Mouse (Mus musculus) kidney, embryonic 14.5 days (tissue): Measurements from ENCODE around the gene Tecpr1. TPM values are rescaled to one million over a fixed set of nuclear protein-coding genes. Genes with fewer than 3 reads are reported as not detected.
A peak's percentile ranks its signal among the peaks of the same experiment; 100 is the strongest.

Experiments used
- ATAC-seq: fragments of 200-750 bp; cut with Nextera tagmentation; 2 replicates; pipeline ENCODE4 v1.8.0; 2017; ENCODE audit warnings: moderate number of reproducible peaks, mild to moderate bottlenecking, moderate TSS enrichment, moderate library complexity; ENCODE audit not compliant: low FRiP score, low TSS enrichment
- H3K27ac ChIP-seq: fragments of 300-500 bp; sonication (generic); 2 replicates; pipeline ENCODE4 v1.5.1; 2014; ENCODE audit warnings: low read depth, mild to moderate bottlenecking, low read length, moderate library complexity, mixed read lengths
- H3K27me3 ChIP-seq: fragments of 300-500 bp; sonication (generic); 2 replicates; pipeline ENCODE4 v1.6.1; 2014; ENCODE audit warnings: mild to moderate bottlenecking, low read length; ENCODE audit not compliant: control insufficient read depth, insufficient read depth
- H3K36me3 ChIP-seq: fragments of 300-500 bp; sonication (generic); 2 replicates; pipeline ENCODE4 v1.6.1; 2014; ENCODE audit warnings: low read length, mixed read lengths; ENCODE audit not compliant: control insufficient read depth, insufficient read depth
- H3K4me1 ChIP-seq: fragments of 300-500 bp; sonication (generic); 2 replicates; pipeline ENCODE4 v1.6.1; 2014; ENCODE audit warnings: low read length, mixed read lengths; ENCODE audit not compliant: control insufficient read depth, insufficient read depth
- H3K4me2 ChIP-seq: fragments of 300-500 bp; sonication (generic); replicated peaks from 2 replicates; pipeline ENCODE4 v1.6.1; 2014; ENCODE audit warnings: low read depth, mild to moderate bottlenecking, low read length
- H3K4me3 ChIP-seq: fragments of 300-500 bp; sonication (generic); 2 replicates; pipeline ENCODE4 v1.5.1; 2014; ENCODE audit warnings: mild to moderate bottlenecking, low read length
- H3K9ac ChIP-seq: fragments of 300-500 bp; sonication (generic); 2 replicates; pipeline ENCODE4 v1.6.1; 2014; ENCODE audit warnings: low read depth, mild to moderate bottlenecking, low read length, moderate library complexity
- H3K9me3 ChIP-seq: fragments of 300-500 bp; sonication (generic); 2 replicates; pipeline ENCODE4 v1.6.1; 2016; ENCODE audit warnings: low read length; ENCODE audit not compliant: control insufficient read depth
- WGBS: fragments of 180-500 bp; shearing (Covaris S2); extraction: QIAGEN DNeasy Blood & Tissue Kit; methylation state at CpG from one replicate; pipeline ENCODE4 v1.1.7; 2014; 5-methylcytosine and 5-hydroxymethylcytosine counted together
- polyA plus RNA-seq: library from polyadenylated mRNA; unstranded; fragments of >200 nt; fragmentation: Nextera tagmentation; extraction: Ambion mirVana; gene quantifications from 2 replicates; pipeline ENCODE4 v1.2.1, GENCODE M21; 2014

Gene Tecpr1
- polyA plus RNA-seq, 1 experiment from 2014 or later: 16.4 TPM

DNA sequence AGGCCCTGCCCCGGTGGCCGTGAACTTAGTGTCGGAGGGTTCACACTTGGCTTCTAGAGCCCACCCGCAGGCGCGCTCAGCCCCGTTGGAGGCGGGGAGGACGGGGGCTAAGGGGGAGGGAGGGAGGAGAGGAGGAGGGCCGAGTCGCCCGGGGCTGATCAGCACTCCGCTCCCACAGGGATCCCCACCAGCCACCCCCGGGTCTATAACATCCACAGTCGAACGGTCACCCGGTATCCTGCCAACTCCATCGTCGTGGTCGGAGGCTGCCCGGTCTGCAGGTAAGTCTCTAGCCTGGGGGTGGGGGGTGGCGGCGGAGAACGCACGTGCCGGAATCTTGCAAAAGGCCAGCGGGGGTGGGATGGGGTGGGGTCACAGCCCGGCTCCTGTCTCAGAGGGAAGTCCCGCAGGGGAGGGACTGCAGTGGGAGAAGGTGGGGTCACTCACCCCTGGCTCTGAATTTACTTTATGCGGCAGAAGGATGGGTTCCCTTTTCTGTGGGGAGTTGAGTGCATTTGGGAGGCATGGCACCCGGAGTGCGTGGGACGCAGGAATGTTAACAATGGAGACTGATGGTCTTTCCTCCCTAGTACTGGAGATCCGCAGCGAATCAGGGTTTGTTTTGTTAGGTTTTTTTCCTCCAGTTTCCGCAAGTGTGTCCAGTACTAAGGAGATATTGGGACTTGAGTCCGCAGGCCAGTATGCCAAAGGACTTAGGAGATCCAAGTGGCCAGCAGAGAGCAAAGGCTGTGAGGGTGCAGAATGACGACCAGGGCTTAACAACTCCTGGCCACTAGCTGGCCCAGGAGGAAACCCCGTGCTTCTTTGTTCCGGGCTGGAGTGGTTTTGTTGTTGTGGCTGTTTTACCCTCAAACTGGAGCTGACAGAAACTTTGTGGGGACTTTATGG, 32.5 kb upstream of the Tecpr1 start:
- Histone ChIP-seq H3K4me2 (peak overlapping the region; percentile 85), H3K4me1 (peaks cover 40% of the 10 kb centered on the region), H3K27me3 (no peaks in the 10 kb centered on the region), H3K27ac (peak overlapping the region; percentile 96), H3K4me3 (peak overlapping the region; percentile 100), H3K36me3 (peaks cover 11% of the 10 kb centered on the region; the same call in 1 of the 2 replicates), H3K9ac (peak overlapping the region; percentile 97), H3K9me3 (no peaks in the 10 kb centered on the region)
- ATAC-seq: peak; percentile 53
- whole genome bisulfite sequencing: under 1% methylated on average over 38 of the region's 40 CpGs

DNA sequence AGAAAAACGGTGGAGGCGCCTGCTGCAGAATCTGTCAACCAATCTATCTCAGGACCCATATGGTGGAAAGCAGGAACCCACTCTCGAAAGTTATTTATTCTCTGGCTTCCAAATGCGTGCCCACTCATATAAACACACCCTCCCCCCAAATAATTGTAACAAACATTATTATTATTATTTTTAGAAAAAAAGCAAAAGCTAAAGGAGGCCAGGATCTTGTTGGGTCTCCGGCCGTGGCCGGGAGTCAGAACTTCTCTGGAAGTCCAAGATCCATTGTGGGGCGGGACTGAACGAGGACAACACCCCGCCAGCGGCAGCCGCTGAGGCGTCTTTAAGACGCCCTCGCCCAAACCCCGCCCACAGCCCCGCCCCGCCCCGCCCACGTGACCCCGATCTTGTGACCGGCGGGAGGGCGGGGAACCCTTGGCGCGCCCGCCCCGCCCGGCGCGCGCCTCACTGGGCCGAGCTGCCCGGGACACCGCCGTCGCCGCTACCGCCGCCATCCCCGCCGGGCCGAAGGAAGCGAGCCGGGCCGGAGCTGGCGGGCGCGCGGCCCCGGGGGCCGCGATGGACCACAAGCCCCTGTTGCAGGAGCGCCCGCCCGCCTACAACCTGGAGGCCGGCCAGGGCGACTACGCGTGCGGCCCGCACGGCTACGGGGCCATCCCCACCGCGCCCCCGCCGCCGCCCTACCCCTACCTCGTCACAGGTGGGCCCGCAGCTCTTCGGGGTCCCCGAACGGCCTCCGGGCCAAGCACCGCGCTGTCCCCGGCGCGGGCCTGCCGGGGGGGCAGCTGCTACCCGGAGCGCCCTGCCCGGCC, 31.6 kb upstream of the Tecpr1 start:
- H3K27me3 ChIP-seq: no peaks in the 10 kb centered on the region
- H3K4me1 ChIP-seq: peaks cover 40% of the 10 kb centered on the region
- WGBS: 2% methylated on average over 63 of the region's 84 CpGs
- peak overlapping the region; percentile 97 for H3K9ac ChIP-seq
- peak; percentile 72 for ATAC-seq
- H3K36me3 ChIP-seq: peaks cover 3% of the 10 kb centered on the region; the same call in 1 of the 2 replicates
- peak overlapping the region; percentile 100 for H3K4me3 ChIP-seq
- H3K4me2 ChIP-seq: peak overlapping the region; percentile 85
- 0 out of 2 replicates have a peak, but pooled peaks cover 2% of the 10 kb centered on the region for H3K9me3 ChIP-seq
- H3K27ac ChIP-seq: peak overlapping the region; percentile 96

DNA sequence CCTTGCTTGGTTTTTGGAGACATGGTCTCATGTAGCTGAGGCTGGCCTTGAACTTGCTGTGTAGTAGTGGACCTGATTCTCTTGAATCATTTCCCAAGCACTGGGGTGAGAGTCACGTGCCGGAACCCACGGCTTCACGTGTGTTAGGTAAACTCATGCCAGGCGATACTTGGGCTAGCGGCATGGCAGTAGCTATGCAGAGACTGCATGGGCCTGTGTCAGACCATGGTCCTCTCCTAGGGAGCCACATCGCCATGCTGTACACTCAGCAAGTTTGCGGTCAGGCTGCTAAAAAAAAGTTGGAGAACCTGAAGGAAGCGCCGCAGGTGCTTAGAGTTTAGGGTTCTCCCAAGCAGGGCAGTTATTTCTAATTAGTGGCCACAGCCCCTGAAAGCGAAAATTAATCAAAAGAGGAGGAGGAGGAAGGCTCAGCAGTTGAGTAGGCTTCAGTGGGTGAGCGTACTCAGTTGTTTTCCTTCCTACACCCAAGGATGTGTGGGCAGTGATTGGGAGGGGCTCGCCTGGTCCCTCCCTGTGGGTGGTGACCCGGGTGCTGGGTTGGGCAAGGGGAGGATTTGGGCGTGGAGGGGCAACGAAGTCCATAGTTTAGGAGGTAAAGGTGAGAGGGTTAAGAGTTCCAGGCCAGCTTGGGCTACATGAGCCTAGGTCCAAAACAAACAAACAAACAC, 30.9 kb upstream of the Tecpr1 start:
- WGBS: 46% methylated on average over 16 of the region's 16 CpGs
- peak; percentile 41 for ATAC-seq
- Histone ChIP-seq H3K4me3 (peak overlapping the region; percentile 100), H3K4me2 (peak overlapping the region; percentile 85), H3K36me3 (no peaks in the 10 kb centered on the region; the same call in 1 of the 2 replicates), H3K27ac (peak overlapping the region; percentile 59), H3K9ac (0 out of 2 replicates have a peak overlapping the region, but pooled peaks have one; percentile 4), H3K27me3 (no peaks in the 10 kb centered on the region), H3K4me1 (peaks cover 34% of the 10 kb centered on the region), H3K9me3 (0 out of 2 replicates have a peak, but pooled peaks cover 4% of the 10 kb centered on the region)

DNA sequence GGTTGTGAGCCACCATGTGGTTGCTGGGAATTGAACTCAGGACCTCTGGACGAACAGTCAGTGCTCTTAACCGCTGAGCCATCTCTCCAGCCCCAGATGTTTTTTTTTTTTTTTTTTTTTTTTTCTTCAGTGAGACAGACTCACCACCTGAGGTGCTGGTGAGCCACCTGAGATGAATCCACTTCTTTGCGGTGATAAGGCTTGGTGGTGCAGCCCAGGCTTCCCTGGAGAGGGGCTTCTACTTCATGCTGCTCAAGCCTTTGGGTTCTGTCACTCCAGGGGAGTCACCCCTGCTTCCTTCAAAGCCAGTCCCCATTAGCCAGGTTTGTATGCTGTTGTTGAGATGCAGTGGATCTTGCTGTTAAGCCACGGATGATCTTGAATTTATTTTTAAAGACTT, 29.8 kb upstream of the Tecpr1 start:
- Histone ChIP-seq H3K27me3 (no peaks in the 10 kb centered on the region), H3K4me3 (no peak overlapping the region), H3K9me3 (0 out of 2 replicates have a peak, but pooled peaks cover 4% of the 10 kb centered on the region), H3K4me2 (no peak overlapping the region), H3K27ac (no peak overlapping the region), H3K4me1 (peaks cover 23% of the 10 kb centered on the region), H3K36me3 (no peaks in the 10 kb centered on the region; the same call in 1 of the 2 replicates), H3K9ac (no peak overlapping the region)
- ATAC-seq: no peak
- 66% methylated on average over 4 of the region's 4 CpGs for WGBS

DNA sequence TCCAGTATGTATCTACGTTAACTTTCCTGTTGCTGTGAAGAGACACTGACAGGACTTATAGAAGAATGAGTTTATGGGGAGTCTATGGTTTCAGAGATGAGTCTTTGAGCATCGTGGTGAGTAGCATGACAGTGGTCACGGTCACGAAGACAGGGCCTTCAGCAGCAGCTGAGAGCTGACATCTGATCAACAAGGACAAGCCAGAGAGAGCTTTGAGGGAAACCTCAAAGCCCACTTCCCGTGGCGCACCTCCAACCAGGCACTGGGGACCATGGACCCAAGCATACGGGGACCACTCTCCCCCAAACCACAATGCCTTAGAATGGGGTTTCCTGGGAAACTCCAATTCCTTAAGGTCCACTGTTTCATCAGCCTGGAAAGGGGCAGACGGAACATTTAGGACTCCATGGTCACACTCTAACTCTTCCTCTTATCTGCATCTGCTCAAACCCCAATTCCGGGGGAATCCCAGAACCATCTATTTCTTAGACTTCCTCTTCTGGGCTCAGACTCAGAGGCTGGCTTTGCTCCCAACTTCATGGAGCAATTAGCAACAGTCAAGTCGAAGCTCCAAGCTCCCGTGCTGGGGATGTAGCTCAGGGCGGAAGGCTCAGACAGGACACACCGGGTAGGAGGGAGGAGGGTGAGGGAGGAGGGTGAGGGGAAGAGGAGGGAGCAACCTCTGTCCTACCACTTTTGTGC, 28.6 kb upstream of the Tecpr1 start:
- no peaks in the 10 kb centered on the region for H3K27me3 ChIP-seq
- 82% methylated on average over 13 of the region's 13 CpGs for WGBS
- peaks cover 17% of the 10 kb centered on the region for H3K4me1 ChIP-seq
- no peak overlapping the region for H3K4me2 ChIP-seq
- ATAC-seq: no peak
- 0 out of 2 replicates have a peak, but pooled peaks cover 4% of the 10 kb centered on the region for H3K9me3 ChIP-seq
- no peak overlapping the region for H3K27ac ChIP-seq
- H3K9ac ChIP-seq: no peak overlapping the region
- H3K4me3 ChIP-seq: no peak overlapping the region
- no peaks in the 10 kb centered on the region for H3K36me3 ChIP-seq

DNA sequence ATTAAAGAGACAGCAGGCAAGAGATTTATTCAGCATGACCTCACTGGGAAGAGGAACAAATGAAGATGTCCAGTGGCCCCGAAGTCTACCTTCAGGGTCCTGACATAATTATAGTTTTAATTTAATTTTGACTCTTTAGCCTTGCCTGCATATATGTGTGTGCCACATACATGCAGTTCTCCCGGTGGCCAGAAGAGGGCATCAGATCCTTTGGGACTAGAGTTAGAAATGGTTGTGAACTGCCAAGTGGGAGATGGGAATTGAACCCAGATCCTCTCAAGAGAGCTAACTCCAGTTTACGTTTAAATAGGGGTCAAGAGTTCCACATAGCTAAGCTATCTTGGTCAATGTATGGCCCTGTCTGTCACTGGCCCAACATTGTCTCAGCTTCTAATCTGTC, 26.5 kb upstream of the Tecpr1 start:
- Histone ChIP-seq H3K4me1 (peaks cover 11% of the 10 kb centered on the region; the same call in 1 of the 2 replicates), H3K27me3 (no peaks in the 10 kb centered on the region), H3K4me2 (no peak overlapping the region), H3K9ac (no peak overlapping the region), H3K36me3 (no peaks in the 10 kb centered on the region), H3K9me3 (0 out of 2 replicates have a peak, but pooled peaks cover 4% of the 10 kb centered on the region), H3K4me3 (no peak overlapping the region), H3K27ac (no peak overlapping the region)
- no peak for ATAC-seq
- 83% methylated on average over 3 of the region's 3 CpGs for WGBS

DNA sequence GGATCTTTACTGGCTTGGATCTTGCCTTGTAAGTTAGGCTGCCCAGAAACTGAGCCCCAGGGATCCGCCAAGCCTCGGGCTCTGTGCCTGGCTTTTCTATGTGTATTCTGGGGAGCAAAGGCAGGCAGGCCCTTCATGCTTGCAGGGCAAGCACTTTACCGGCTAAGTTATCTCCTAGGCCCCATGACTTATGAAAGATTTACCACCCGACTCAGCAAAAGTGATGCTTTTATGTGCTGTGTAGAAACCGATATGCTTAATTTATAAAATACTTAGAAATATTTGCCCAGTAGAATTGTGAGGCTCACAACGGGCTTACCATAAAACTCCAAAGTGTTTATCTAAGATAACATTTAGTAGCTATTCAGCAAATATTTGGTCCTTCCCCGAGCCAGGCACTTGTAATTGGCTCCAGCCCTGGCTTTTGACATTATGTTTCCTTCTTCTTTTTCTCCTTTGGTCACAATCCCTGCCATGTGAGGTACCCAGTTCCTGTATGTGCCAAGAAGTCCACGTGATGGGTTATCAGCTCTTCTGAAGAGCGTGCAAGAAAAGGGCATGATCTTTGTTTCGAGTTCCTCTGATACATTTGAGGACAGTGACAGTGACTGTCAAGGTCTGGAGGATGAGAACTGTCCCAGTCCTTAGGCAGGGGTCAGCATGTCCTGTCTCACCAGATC, 24.6 kb upstream of the Tecpr1 start:
- Histone ChIP-seq H3K27me3 (no peaks in the 10 kb centered on the region), H3K27ac (no peak overlapping the region), H3K9me3 (0 out of 2 replicates have a peak, but pooled peaks cover 4% of the 10 kb centered on the region), H3K9ac (no peak overlapping the region), H3K4me1 (peaks cover 6% of the 10 kb centered on the region; the same call in 1 of the 2 replicates), H3K4me2 (no peak overlapping the region), H3K4me3 (no peak overlapping the region), H3K36me3 (no peaks in the 10 kb centered on the region)
- ATAC-seq: no peak
- WGBS: 60% methylated on average over 10 of the region's 10 CpGs
